Mouse (Mus musculus) layer of hippocampus, postnatal 10 days (tissue): ENCODE data around the gene Trank1. TPM values are rescaled to one million over a fixed set of nuclear protein-coding genes. Genes with fewer than 3 reads are reported as not detected.

Experiments
- DNase-seq, 2 experiments: peaks; one replicate each; pipeline ENCODE4 v3.0.0; 2021; ENCODE audit warnings: low spot score in 2 of 2
- total RNA-seq, 2 experiments: library from RNA; stranded (reverse); gene quantifications; 2 replicates each; pipeline ENCODE4 v1.2.3; 2021

Trank1 gene
- total RNA-seq, 2 experiments from 2014 or later, result 92.2 to 132 TPM

GRCm38 (mm10) chr9:111302196-111302831, 9.2 kb upstream of the Trank1 start:
- no peak for DNase-seq

GRCm38 (mm10) chr9:111304036-111304435, 7.5 kb upstream of the Trank1 start:
- DNase-seq, result no peak

- no peak for DNase-seq
These were observed 5.4 kb upstream of the Trank1 start for GRCm38 (mm10) chr9:111306142-111306541.

- peak; percentile 23 to 51 for DNase-seq
These were observed 403 bp downstream of the Trank1 start for GRCm38 (mm10) chr9:111311843-111312441.

GRCm38 (mm10) chr9:111312442-111313141, 1.1 kb downstream of the Trank1 start:
- peak; percentile 21 to 32 for DNase-seq

GRCm38 (mm10) chr9:111313299-111313698, 1.8 kb downstream of the Trank1 start:
- no peak for DNase-seq

GRCm38 (mm10) chr9:111313793-111314192, 2.3 kb downstream of the Trank1 start:
- DNase-seq, result no peak

- peak; percentile 72 to 77 for DNase-seq
These were observed 2.7 kb downstream of the Trank1 start for GRCm38 (mm10) chr9:111314219-111314618.

- DNase-seq, result no peak
These were observed 9.4 kb downstream of the Trank1 start for GRCm38 (mm10) chr9:111320912-111321311.

- no peak for DNase-seq
These were observed 13.3 kb downstream of the Trank1 start for GRCm38 (mm10) chr9:111324881-111325280.

GRCm38 (mm10) chr9:111329881-111330280, 18.3 kb downstream of the Trank1 start:
- no peak for DNase-seq

GRCm38 (mm10) chr9:111333790-111334189, 22.3 kb downstream of the Trank1 start:
- no peak for DNase-seq

- no peak for DNase-seq
These were observed 23.1 kb downstream of the Trank1 start for GRCm38 (mm10) chr9:111334555-111335164.

GRCm38 (mm10) chr9:111351233-111351632, 39.7 kb downstream of the Trank1 start:
- DNase-seq, result no peak

GRCm38 (mm10) chr9:111351641-111352040, 40.1 kb downstream of the Trank1 start:
- no peak for DNase-seq

GRCm38 (mm10) chr9:111352646-111353045, 41.1 kb downstream of the Trank1 start:
- DNase-seq, result no peak

GRCm38 (mm10) chr9:111355041-111355440, 43.5 kb downstream of the Trank1 start:
- no peak for DNase-seq

- DNase-seq, result peak in 1 of 2 experiments; percentile 26
These were observed 44.8 kb downstream of the Trank1 start for GRCm38 (mm10) chr9:111356386-111356785.

GRCm38 (mm10) chr9:111363656-111364055, 52.1 kb downstream of the Trank1 start:
- DNase-seq, result no peak

- DNase-seq, result no peak
These were observed 56.2 kb downstream of the Trank1 start for GRCm38 (mm10) chr9:111367713-111368112.

GRCm38 (mm10) chr9:111372079-111372478, 60.5 kb downstream of the Trank1 start:
- DNase-seq, result no peak

- no peak for DNase-seq
These were observed 66.3 kb downstream of the Trank1 start for GRCm38 (mm10) chr9:111377868-111378267.
